Mouse (Mus musculus) kidney, adult 8-10 months (tissue): ENCODE measurements around the gene Tnc.

ENCODE experiments used
- DNase-seq, 2 experiments: peaks; one replicate each; pipeline ENCODE4 v3.0.0; 2022

The Tnc gene

DNA sequence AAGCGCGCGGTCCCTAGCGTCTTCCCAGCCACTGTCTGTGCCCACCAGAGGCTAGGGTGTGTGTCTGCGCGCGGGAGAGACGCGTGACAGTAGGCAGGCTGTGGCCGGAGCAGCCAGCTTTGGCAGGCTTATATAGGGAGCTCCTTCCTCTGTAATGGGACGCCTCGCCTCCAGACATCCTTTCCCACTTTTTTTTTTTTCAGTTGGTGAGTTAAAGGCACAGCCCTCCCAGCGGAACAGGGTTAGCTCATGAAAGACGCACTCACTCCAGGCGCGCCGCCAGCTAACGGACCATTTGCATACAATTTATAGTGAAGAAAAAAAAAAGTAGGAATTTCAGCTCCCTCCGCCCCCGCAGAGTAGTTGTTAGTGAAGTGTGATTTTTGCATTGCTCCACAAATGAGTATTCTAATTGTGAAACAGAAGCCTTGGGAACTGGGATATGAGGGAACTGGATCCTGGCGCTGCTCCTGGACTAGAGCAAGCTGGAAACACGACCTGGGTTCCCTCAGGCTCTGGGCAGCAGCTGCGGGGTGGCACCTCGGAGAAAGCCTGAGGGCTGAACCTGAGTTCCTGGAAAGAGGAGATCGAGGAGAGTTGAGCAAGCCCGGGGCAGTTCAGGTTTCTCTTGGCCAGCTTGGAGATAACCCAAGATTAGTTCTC, at the start of gene Tnc:
Gene Tnc, minus strand, starts transcription at position 185 of the 663 bp plus-strand sequence.
- peak; percentile 1 to 3 for DNase-seq

DNA sequence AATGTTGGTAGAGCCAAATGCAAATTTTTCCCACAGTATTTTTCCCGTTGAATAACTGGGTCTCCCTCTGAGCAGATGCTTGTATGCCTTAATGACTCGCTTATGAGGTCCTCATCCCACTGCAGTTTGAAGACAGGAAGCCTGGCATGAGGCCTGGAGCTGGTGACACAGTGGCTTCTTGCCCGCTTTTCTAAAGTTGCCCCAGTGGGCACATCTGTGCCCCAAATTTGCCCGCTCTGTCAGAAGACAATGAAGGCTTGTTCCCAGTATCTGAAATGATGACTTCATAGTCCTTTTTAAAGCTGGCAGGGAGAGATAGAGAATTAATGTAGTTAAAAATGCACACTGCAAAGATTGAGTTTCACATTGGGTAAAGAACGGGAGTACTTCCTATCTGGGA, 47.4 kb upstream of the Tnc start:
- DNase-seq = no peak

DNA sequence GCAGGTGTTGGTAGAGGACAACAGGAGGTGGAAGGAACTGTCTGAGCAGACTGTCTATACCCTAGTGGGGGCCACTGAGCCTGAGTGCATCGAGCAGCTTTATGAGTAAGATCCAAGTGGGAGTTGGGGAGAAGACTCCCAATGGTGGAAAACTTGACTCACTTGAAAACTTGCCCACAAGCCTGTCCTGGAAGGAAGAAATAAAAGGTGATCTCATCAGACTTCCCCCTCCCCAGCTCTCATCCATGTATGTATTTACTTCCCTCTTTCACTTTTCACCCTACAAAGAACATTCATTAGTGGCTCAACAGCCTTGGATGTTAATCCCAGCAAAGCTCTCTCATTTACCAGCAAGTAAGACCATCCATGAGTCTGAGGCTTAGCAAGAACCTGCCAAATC, 46.0 kb upstream of the Tnc start:
- DNase-seq = no peak

DNA sequence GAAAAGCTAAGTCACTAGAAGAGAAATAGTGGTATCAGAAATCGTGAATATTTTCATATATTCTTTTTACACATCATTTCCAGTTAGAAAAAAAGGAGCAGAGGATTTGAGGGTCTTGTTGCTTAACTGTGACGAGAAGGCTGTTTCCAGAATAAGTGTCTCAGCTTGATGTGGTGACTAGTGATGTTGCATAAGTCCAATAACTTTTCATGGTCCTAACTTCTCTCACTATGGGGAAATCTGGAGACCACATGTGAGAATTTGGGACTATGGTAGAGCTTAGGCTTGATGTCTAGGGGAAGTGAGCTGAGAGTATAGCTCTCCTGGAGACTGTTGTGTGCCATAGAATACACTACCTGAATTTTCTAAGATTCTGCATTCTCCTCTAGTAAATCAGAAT, 42.6 kb upstream of the Tnc start:
- no peak for DNase-seq

DNA sequence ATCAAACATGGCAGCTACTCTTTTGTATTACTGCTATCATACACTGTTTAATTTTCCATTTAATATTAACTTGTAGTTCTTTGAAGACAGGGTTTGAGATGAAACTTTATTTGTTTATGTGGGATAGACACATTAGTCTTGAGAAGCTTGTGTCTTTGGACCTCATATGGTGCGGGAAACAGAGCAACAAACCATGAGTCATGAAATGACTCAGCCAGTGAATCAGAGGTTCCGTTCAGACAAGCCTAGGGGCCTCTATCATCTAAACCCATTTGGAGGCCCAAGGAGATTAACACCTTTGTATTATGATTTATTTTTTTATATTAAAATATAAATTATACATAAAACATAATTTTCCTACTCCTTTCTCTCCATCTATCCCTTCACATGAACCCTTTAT, 40.9 kb upstream of the Tnc start:
- DNase-seq = no peak

DNA sequence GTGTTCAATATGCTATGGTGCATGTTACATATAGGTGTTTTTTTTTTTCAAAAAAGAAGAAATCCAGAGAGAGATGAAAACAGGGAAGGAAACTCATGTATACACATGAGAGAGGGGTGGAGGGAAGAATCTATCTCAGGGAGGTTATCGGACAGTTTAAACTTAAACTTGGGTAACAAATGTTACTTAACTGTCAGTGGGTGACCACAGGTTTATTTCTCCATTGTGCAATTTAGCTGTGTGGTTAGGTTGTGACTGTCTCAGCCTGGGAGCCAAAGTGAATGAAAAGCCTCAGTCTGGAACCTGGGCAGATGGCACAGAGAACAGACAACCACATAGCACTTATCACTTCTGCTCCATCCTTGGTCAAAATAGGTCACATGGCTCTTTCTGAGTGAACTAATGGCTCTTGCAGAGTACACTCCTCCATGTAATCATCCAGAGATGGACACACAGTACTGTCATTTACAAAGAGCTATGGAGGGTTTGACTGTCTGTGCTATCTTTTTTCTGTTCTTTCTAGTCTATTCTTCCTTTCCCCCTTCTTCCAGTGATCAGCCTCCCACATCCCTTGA, 39.3 kb upstream of the Tnc start:
- DNase-seq = no peak

DNA sequence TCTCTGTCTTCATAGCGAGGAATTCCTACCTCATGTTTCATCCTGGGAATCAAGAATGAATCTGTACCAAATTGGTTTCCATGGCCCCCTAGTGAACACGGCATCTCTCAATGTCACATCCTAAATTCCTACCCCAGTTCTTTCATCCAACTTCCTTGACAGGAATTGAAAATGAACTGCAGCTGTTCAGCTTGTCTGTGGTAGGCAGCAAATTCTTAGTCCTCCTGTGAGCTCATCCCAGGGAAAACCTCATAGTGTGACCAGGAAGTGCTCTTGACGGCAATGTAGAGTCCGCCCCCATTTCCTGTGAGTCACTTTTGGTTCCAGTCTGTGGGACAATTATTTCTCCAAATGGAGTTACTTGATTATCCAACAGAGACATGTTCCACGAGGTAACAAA, 37.0 kb upstream of the Tnc start:
- no peak for DNase-seq

DNA sequence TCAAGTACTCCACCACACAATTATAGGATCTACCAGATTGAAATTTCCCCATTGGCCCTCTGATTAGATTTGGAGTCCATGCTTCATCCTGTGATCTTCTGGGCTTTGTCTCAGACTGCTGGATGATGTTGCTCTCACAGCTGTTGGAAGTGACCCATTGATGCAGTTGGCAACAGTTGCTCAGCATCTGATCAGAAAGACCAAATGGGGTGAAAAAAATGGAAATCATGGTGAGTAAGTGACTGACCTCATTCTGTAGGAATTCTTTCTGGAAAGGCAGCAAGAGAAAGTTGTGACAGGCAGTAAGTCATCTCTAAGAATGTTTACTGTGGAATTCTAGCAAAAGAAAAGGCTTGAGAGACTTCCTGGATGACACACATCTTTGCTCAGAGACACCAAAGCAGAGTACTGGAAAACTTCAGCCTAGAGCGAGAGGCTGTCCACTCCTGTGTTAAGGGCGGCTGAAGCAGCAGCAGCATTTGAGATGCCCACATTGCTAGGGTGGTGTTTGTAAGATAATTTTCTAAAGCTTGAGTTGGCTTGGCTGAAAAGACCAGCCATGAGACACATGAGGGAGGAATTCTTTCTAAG, 31.3 kb upstream of the Tnc start:
- DNase-seq = no peak

DNA sequence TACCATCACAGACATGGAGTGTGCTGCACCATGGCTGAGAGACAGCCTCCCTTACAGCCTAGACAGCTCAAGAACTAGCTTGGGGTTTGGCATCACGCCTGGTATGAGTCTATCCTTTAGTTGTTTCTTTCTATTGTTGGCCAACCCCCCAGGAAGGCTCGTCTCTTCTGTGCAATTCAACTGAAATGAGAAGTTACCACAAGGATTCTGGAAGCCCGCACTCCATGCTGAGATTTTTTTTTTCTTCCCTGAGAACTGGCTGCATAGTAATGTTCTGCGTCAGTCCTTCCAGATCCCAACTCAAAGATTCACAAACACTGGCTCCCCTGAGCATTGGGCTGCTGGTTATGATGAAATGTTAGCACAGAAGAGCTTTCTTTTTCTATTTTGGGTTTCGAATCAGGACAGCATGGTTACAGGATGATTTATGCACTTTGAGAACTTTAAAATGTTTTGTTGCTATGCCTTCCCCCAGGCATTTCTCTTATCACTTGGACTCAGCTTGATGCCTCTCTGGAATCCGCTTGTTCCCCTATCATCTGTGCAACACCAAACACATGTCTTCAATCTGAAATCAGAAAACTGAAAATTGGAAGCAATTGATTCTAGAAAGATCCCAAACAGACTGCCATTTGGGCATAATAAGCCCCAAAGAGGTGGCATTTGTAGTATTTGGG, 29.7 kb upstream of the Tnc start:
- no peak for DNase-seq

DNA sequence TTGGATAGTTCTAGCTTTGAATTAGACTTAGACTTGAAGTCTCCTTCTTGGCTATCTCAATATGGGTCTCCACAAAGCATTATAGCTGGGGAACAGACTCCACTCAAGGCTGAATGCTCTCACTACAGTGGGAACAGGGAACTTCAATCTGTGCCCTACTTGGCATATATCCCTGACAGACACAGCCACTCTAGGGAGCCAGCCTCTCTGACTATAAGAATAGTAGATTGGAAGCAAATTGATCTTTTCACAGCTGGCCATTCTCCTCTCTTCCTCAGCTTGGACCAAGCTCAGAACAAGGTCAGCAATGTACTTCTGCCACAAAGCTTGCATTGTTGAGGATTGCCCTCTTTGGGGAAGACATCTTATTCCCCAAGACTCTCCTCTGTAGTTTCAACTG, 27.9 kb upstream of the Tnc start:
- DNase-seq = no peak

DNA sequence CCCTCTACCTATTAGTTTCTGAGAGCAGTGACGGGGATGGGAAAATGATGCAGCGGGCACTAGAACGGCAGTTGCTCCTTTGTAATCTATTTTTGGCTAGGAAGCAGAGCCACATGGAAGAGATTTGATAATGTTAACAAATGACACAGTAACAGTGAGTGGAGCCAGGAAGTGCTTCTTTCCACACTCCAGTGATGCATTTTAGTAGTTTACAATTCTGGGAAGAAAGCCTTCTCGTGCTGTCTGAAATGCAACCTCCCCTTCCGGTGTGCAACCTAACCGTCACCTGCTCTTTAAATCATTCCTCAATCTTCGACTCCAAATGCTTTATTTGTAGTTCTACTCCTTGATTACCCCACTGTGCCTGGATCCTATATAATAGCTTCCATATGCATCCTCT, 20.6 kb upstream of the Tnc start:
- DNase-seq = no peak

DNA sequence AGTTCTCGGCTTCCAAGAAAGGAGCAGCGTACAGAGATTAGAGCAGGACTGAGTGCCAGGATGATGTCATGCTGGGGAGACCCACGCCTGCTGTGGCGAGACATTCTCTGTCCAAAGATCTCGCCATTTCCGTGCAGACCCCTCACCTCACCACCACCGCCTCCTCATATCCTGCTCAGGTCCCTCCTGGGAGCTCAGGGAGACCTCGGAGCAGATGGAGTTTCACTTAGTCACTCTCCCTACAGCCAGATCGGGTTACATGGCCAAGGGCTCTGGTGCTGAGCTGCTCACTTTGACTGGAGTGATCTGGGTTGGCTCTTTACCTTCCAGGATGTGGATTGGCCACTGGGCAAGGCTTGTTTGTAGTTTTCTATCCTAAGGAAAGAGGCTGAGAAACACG, 18.5 kb upstream of the Tnc start:
- no peak for DNase-seq

DNA sequence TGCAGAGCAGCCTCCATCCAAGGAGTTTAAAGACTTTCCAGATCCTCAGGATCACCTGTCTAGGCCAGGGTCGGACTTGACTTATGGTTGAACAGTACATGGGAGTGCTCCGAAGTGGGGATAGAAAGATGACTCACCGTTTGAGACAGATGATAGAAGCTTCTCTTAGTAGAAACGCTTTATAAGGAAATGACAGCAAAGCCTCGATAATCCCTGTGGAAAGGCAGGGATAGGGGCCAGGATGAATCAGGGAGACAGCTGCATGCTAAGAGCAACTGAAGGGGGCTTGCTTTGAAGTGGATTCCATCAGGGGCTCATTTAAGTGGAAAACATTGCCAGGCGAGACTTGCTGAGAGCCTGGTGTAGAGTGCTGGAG, 12.0 kb upstream of the Tnc start:
- DNase-seq = no peak

DNA sequence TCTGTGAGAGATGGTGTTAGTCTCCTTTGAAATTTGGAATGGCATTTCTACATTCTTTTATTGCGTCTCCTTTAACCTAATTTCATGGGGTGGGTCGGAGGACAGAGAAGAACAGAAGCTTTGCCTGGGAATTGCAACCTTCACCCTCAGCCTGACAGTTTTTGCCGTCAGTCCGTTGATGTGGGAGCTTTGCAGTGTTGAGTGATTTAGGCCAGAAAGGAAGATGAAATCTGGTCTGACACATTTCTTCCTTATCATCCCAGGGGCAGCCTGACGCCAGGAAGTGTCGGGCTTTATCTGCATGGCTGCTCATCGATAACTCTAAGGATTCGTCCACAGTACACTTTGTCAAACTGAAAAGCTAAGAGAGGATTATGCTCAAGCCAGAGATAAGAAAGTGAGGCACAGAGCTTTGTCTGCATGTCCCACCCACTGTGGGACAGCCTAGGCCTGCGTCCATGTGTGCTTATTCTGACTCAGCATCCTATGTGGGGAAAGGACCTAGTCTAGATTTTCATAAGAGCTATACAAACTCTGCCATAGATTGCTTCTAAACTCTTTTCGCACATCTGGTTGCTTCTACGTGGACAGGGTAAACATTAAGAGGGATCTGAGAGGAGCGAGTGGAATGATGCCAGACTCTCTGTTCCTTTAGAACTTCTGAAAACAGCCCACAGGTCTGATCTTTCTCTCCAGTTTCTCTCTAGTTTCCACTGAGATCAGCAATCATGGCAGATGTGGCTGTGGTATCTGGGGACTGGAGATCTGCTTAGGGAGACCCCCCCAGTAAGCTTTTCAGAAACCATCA, 11.4 kb upstream of the Tnc start:
- no peak for DNase-seq

DNA sequence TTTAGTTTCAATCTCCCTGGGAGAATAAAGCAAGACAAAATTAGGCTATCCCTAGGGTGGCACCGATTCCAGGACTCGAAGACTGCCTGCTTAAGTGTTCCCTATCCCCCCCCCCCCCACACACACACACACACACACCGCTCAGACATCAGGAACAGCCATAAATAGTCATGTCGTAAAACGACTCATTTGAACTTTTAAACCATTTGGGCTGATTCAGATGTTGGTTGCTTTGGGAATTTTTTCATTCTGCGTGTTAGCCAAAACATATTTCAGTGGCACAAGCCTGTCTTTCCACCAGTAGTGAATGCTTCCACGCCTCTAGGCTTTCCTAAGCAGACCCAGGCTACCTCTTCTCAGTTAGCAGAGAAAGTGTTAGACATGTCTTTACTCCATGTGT, 1.4 kb upstream of the Tnc start:
- DNase-seq = no peak

DNA sequence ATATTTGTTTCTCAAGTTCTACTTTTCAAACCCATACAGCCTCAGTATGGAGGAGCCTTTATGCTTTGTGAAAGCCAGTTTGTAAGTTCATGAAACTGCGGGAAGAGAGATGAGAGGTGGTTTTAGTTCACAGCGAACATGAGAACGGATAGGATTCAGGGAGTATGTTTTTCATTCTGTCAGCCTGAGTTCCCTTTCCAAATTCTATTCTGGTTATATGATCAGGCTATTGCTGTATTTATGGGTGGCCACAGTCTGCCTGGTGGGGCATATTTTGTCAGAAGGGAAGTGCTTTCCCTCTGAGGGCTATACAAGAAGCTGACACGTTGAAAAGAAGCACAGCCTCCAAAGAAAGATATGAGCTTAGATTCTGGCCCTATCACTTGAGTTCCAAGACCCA, 2.9 kb downstream of the Tnc start:
- no peak for DNase-seq

DNA sequence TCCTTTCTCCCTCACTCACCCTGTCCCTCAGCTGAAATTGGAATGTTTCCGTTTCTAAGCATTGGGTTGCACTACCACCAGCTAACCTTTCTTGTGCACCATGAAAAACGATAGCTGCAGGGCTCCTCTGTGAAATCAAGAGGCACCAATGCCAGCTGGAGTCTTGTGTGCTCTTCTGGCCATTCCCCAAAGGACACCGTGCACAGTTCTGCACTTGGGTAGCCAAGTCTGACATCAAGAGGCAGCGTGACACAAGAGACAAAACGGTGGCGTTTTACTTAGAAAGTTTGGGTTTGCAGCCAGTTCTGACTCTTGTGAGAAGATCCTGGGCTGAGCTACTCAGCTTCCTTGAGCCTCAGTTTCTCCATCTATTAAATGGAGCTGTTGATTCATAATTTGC, 3.4 kb downstream of the Tnc start:
- DNase-seq = no peak

DNA sequence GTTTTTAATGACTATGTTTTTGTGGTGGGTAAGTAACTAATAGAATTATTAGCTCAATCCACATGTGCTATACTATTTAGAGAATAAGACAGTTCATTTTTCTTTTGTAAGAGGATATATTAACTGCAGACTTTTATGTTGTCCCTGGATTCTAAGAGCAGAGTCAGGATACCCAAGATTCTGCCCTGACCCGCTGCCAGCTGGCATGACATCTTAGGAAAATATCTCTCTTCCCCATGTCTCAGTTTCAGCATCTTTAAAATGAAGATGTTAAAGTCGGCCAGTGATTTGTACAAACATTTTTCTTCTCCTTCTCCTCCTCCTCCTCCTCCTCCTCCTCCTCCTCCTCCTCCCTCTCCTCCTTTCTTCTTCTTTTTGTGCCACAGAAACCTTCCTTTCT, 7.7 kb downstream of the Tnc start:
- no peak for DNase-seq

DNA sequence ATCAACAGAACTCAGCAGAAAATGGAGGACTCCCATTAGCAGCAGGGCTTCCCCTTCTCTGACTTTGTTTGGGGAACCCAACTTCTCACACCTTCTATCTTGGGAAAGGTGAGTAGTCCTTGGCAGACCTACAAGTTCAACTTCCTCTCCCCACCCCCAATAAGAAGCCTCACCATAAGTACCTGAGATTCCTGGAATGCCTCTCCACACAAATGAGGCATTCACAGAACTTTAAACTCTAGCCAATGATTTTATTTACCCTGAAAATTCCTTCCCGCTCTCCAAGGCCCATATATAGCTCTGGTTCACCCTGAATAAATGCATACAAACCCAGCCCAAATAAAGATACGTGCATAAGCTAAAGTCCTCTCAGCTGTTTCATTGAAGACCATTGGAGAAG, 9.3 kb downstream of the Tnc start:
- no peak for DNase-seq

DNA sequence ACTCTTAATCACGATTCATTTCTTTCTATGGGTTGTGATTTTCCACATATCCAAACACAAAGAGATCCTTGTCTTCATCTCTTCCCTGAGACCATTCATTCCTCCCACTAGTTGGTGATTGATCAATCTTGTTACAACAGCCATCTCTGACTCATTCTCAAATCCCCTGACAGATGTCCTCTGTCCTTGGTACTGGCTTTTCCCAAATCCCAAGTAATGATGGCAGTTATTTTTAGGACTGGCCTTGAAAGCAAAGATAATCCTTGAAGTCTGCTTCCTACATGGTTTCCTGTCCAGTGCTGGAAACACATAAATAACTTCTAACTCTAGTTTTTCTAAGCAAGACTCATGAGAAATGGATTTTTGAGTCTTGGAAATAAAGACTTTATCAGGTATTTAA, 12.1 kb downstream of the Tnc start:
- no peak for DNase-seq

DNA sequence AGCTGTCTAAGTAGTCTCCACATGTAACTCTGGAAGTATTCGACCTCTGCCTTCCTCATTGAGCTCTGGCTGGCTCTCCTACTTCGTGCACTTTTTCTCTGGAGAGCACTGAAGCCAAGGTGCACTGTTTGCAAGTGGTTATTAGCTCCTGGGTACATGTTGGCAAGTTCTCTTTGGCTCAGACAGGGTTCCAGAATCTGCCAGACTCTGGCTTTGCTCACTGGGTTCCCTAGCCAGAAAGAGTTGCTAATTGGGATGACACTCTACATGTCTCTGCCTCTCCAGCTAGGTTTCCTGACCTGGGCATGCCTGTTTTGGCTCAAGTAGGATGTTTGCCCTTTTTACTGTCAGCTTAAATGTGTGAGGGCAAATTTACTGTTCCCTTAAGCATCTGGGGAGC, 13.6 kb downstream of the Tnc start:
- DNase-seq = no peak

DNA sequence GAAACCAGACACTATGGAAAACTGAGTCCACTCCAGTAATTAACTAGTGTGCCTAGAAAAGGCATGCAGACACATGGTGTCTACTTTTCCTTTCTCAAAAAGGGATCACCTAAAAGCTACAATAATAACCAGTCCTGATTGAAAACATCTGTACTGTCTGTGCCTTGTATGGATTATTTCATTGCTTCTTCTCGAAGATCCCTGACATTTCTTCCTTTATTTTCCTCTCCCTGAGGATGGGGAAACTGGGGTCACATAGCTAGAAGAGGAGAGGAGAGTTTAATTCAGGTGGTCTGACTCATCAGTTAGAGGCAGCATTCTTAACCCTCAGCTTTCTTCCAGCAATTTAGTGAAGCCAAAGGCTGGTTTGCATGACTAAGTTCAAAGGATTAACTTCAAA, 17.3 kb downstream of the Tnc start:
- no peak for DNase-seq

DNA sequence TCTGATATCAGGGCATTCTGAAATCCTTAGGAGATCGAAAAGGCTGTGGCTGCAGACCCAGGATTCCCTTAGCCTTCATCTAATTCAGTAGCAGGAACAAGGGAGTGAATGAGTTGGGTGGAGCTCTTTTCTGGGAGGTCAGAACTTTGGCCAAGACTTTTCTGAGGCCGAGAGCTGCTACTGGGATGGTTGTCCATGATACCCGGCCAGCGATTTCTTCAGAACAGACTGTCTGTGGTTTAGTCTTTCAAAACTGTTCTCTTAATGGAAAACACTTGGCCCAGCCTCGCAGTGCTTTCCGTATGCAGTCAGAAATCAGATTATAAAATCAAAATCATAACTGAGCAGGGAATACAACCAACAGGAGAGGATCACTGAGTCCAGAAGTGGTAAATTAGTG, 21.2 kb downstream of the Tnc start:
- no peak for DNase-seq
